Mouse (Mus musculus) forebrain, embryonic 11.5 days (tissue): ENCODE measurements at regions not wholly inside any gene's neighbourhood (a gene's known extent, or its start where the extent isn't known, plus 50 kb on each side); places are given as distances from the start of the nearest gene placed in this dataset.

ENCODE experiments used
- ATAC-seq: fragments of 200-750 bp; cut with Nextera tagmentation; replicated peaks from 2 replicates; pipeline ENCODE4 v1.8.0; 2017; ENCODE audit warnings: moderate TSS enrichment; ENCODE audit not compliant: low FRiP score
- DNase-seq: peaks from one replicate; pipeline ENCODE4 v3.0.0-alpha.2; 2017; ENCODE audit warnings: low spot score
- H3K27ac ChIP-seq: fragments of 300-500 bp; sonication (generic); 2 replicates; pipeline ENCODE4 v1.5.1; 2014; ENCODE audit warnings: low read depth, low read length
- H3K27me3 ChIP-seq: fragments of 300-500 bp; sonication (generic); 2 replicates; pipeline ENCODE4 v1.6.1; 2014; ENCODE audit warnings: mild to moderate bottlenecking, low read length, mixed read lengths; ENCODE audit not compliant: control insufficient read depth, insufficient read depth
- H3K36me3 ChIP-seq: fragments of 300-500 bp; sonication (generic); 2 replicates; pipeline ENCODE4 v1.6.1; 2014; ENCODE audit warnings: mild to moderate bottlenecking, low read length, moderate library complexity, mixed read lengths; ENCODE audit not compliant: control insufficient read depth, insufficient read depth
- H3K4me1 ChIP-seq: fragments of 300-500 bp; sonication (generic); replicated peaks from 2 replicates; pipeline ENCODE4 v1.6.1; 2014; ENCODE audit warnings: low read length, mixed read lengths; ENCODE audit not compliant: control insufficient read depth, insufficient read depth
- H3K4me2 ChIP-seq: fragments of 300-500 bp; sonication (generic); 2 replicates; pipeline ENCODE4 v1.6.1; 2014; ENCODE audit warnings: low read depth, mild to moderate bottlenecking, low read length, moderate library complexity, mixed read lengths; ENCODE audit not compliant: severe bottlenecking
- H3K4me3 ChIP-seq: fragments of 300-500 bp; sonication (generic); 2 replicates; pipeline ENCODE4 v1.5.1; 2014; ENCODE audit warnings: low read depth, low read length
- H3K9ac ChIP-seq: fragments of 300-500 bp; sonication (generic); 2 replicates; pipeline ENCODE4 v1.6.1; 2014; ENCODE audit warnings: low read length
- H3K9me3 ChIP-seq: fragments of 300-500 bp; sonication (generic); 2 replicates; pipeline ENCODE4 v1.6.1; 2016; ENCODE audit warnings: low read length, mixed read lengths; ENCODE audit not compliant: control insufficient read depth
- WGBS: fragments of 180-500 bp; shearing (Covaris S2); extraction: QIAGEN DNeasy Blood & Tissue Kit; methylation state at CpG from one replicate; pipeline ENCODE4 v1.1.7; 2014; 5-methylcytosine and 5-hydroxymethylcytosine counted together

- no peaks in the 10 kb centered on the region; the same call in 1 of the 2 replicates for H3K9me3 ChIP-seq
- DNase-seq (peak; percentile 55), ATAC-seq (no peak)
- H3K4me2 ChIP-seq, result no peak overlapping the region; the same call in 1 of the 2 replicates
- H3K9ac ChIP-seq, result no peak overlapping the region
- no peaks in the 10 kb centered on the region for H3K36me3 ChIP-seq
- 26% methylated on average over 14 of the region's 14 CpGs for WGBS
- H3K27ac ChIP-seq, result no peak overlapping the region
- no peak overlapping the region for H3K4me3 ChIP-seq
- H3K27me3 ChIP-seq, result peaks cover 24% of the 10 kb centered on the region
- H3K4me1 ChIP-seq, result peaks cover 8% of the 10 kb centered on the region; the same call in 1 of the 2 replicates
Observed at GRCm38 (mm10) chr14:48801283-48801682, 127.7 kb upstream of the Otx2 start.

DNA sequence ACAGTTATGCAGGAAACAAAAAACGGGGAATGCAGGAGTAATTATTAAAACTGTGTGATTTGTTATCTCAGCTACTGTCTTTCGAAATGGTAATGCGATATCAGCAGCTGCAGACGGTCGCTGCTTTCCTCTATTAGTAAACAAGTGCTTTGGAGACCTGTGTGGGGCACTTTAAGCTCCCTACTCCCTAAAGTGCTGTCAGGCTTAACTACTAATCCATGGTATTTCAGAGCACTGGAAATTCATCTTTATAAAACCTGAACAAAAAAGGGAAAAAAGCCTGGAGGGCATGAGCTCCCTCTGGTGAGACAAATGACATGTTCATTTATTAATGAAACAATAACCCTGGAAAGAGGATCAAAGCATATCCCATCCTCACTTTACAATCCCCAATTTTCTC lies 127.2 kb upstream of the Otx2 start:
- Histone ChIP-seq H3K27me3 (peaks cover 24% of the 10 kb centered on the region), H3K4me3 (no peak overlapping the region), H3K4me1 (peaks cover 8% of the 10 kb centered on the region; the same call in 1 of the 2 replicates), H3K36me3 (no peaks in the 10 kb centered on the region), H3K9ac (no peak overlapping the region), H3K4me2 (no peak overlapping the region; the same call in 1 of the 2 replicates), H3K9me3 (no peaks in the 10 kb centered on the region; the same call in 1 of the 2 replicates), H3K27ac (no peak overlapping the region)
- no peak for DNase-seq
- ATAC-seq, result no peak
- 20% methylated on average over 5 of the region's 5 CpGs for WGBS

GRCm38 (mm10) chr14:48800100-48800449 lies 126.5 kb upstream of the Otx2 start:
- Histone ChIP-seq H3K27ac (no peak overlapping the region), H3K4me3 (no peak overlapping the region), H3K27me3 (peaks cover 30% of the 10 kb centered on the region), H3K4me2 (no peak overlapping the region), H3K9me3 (no peaks in the 10 kb centered on the region; the same call in 1 of the 2 replicates), H3K9ac (no peak overlapping the region), H3K4me1 (peaks cover 8% of the 10 kb centered on the region; the same call in 1 of the 2 replicates), H3K36me3 (no peaks in the 10 kb centered on the region)
- 11% methylated on average over 4 of the region's 4 CpGs for WGBS
- ATAC-seq, result peak; percentile 42
- no peak for DNase-seq

- peaks cover 33% of the 10 kb centered on the region for H3K27me3 ChIP-seq
- H3K4me2 ChIP-seq, result no peak overlapping the region; the same call in 1 of the 2 replicates
- H3K9me3 ChIP-seq, result no peaks in the 10 kb centered on the region
- H3K4me1 ChIP-seq, result peaks cover 8% of the 10 kb centered on the region; the same call in 1 of the 2 replicates
- ATAC-seq (peak; percentile 86), DNase-seq (no peak)
- no peak overlapping the region for H3K27ac ChIP-seq
- no peak overlapping the region for H3K9ac ChIP-seq
- 10% methylated on average over 10 of the region's 10 CpGs for WGBS
- H3K36me3 ChIP-seq, result no peaks in the 10 kb centered on the region
- H3K4me3 ChIP-seq, result no peak overlapping the region
Observed at GRCm38 (mm10) chr14:48799442-48800099, 126.0 kb upstream of the Otx2 start.

GRCm38 (mm10) chr14:48791507-48791906 lies 117.9 kb upstream of the Otx2 start:
- no peak for ATAC-seq
- 93% methylated on average over 5 of the region's 5 CpGs for WGBS

GRCm38 (mm10) chr14:48779327-48779726 lies 105.7 kb upstream of the Otx2 start:
- ATAC-seq (no peak), DNase-seq (no peak)
- Histone ChIP-seq H3K4me3 (no peak overlapping the region), H3K4me1 (no peaks in the 10 kb centered on the region), H3K36me3 (no peaks in the 10 kb centered on the region), H3K9ac (no peak overlapping the region), H3K9me3 (no peaks in the 10 kb centered on the region), H3K4me2 (no peak overlapping the region), H3K27me3 (no peaks in the 10 kb centered on the region), H3K27ac (no peak overlapping the region)
- WGBS, result 64% methylated on average over 1 of the region's 1 CpGs

More at GRCm38 (mm10) chr14:48791507-48791906, 117.9 kb upstream of the Otx2 start:
- Histone ChIP-seq H3K27ac (no peak overlapping the region), H3K9ac (no peak overlapping the region), H3K4me3 (no peak overlapping the region), H3K4me2 (no peak overlapping the region), H3K36me3 (no peaks in the 10 kb centered on the region), H3K9me3 (no peaks in the 10 kb centered on the region), H3K27me3 (peaks cover 13% of the 10 kb centered on the region), H3K4me1 (no peaks in the 10 kb centered on the region)
- DNase-seq, result no peak

DNA sequence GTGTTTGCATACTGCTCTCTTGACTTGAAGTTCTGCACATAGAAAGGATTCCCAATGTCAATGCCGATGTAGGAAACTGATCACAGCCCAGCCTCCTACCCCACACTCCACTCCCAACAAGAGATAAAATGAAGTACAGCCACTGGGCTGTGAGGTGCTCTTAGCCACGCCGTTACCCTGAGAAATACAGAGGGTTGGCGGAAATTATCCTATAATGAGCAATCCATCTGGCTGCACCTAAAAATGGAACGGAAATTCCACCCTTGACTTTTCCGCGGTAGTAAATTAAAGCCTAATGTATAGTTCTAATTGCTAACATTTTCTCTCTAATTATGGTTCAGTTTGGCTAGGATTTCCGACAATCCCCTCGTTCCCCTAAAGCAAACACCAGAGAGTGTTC lies 97.2 kb upstream of the Otx2 start:
- DNase-seq (no peak), ATAC-seq (no peak)
- no peak overlapping the region for H3K4me2 ChIP-seq
- no peaks in the 10 kb centered on the region; the same call in 1 of the 2 replicates for H3K27me3 ChIP-seq
- H3K4me1 ChIP-seq, result no peaks in the 10 kb centered on the region
- H3K9me3 ChIP-seq, result no peaks in the 10 kb centered on the region
- H3K4me3 ChIP-seq, result no peak overlapping the region
- no peak overlapping the region for H3K9ac ChIP-seq
- no peaks in the 10 kb centered on the region for H3K36me3 ChIP-seq
- no peak overlapping the region for H3K27ac ChIP-seq
- WGBS, result 81% methylated on average over 9 of the region's 9 CpGs

DNA sequence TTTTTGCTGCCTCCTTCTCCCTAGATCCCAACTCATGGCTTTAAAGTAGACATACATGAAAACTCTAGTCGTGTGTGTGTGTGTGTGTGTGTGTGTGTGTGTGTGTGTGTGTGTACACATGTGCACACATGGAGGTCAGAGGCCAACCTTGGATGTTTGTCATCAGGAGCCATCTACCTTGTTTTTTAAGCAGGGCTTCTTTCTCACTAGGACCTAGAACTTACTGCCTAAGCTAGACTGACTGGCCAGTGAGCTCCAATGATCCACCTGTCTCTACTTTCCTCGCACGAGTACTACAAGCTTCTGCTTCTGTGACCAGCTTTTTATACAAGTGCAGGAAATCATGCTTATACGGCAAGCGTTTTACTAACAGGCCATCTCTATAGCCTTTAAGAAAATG lies 89.1 kb upstream of the Otx2 start:
- Histone ChIP-seq H3K9me3 (no peaks in the 10 kb centered on the region), H3K4me1 (no peaks in the 10 kb centered on the region), H3K4me3 (no peak overlapping the region), H3K9ac (no peak overlapping the region), H3K4me2 (no peak overlapping the region), H3K36me3 (no peaks in the 10 kb centered on the region), H3K27me3 (no peaks in the 10 kb centered on the region), H3K27ac (no peak overlapping the region)
- DNase-seq (no peak), ATAC-seq (no peak)
- WGBS, result 89% methylated on average over 5 of the region's 5 CpGs
